Mouse (Mus musculus) liver, embryonic 11.5 days (tissue): Measurements from ENCODE around the gene Cybrd1. TPM values are rescaled to one million over a fixed set of nuclear protein-coding genes. Genes with fewer than 3 reads are reported as not detected.

ENCODE experiments used
- ATAC-seq: fragments of 200-750 bp; cut with Nextera tagmentation; replicated peaks from 2 replicates; pipeline ENCODE4 v1.8.0; 2017; ENCODE audit warnings: moderate number of reproducible peaks, mild to moderate bottlenecking, moderate TSS enrichment, moderate library complexity; ENCODE audit not compliant: low FRiP score
- DNase-seq: peaks from one replicate; pipeline ENCODE4 v3.0.0-alpha.2; 2017; ENCODE audit warnings: low spot score
- H3K27ac ChIP-seq: fragments of 300-500 bp; sonication (generic); 2 replicates; pipeline ENCODE4 v1.5.1; 2014; ENCODE audit warnings: mild to moderate bottlenecking, low read depth, low read length, control low read depth
- H3K27me3 ChIP-seq: fragments of 300-500 bp; sonication (generic); replicated peaks from 2 replicates; pipeline ENCODE4 v1.6.1; 2014; ENCODE audit warnings: low read length, mixed read lengths; ENCODE audit not compliant: control insufficient read depth, insufficient read depth
- H3K36me3 ChIP-seq: fragments of 300-500 bp; sonication (generic); 2 replicates; pipeline ENCODE4 v1.6.1; 2014; ENCODE audit warnings: mild to moderate bottlenecking, low read length, moderate library complexity, mixed read lengths; ENCODE audit not compliant: control insufficient read depth, insufficient read depth
- H3K4me1 ChIP-seq: fragments of 300-500 bp; sonication (generic); replicated peaks from 2 replicates; pipeline ENCODE4 v1.6.1; 2014; ENCODE audit warnings: low read length, mixed read lengths; ENCODE audit not compliant: control insufficient read depth, insufficient read depth
- H3K4me2 ChIP-seq: fragments of 300-500 bp; sonication (generic); 2 replicates; pipeline ENCODE4 v1.6.1; 2014; ENCODE audit warnings: mild to moderate bottlenecking, control low read depth, moderate library complexity
- H3K4me3 ChIP-seq: fragments of 300-500 bp; sonication (generic); 2 replicates; pipeline ENCODE4 v1.5.1; 2014; ENCODE audit warnings: low read depth, low read length, control low read depth
- H3K9ac ChIP-seq: fragments of 300-500 bp; sonication (generic); 2 replicates; pipeline ENCODE4 v1.6.1; 2014; ENCODE audit warnings: low read depth, low read length, control low read depth
- H3K9me3 ChIP-seq: fragments of 300-500 bp; sonication (generic); 2 replicates; pipeline ENCODE4 v1.6.1; 2016; ENCODE audit warnings: low read length, inconsistent platforms, mixed read lengths; ENCODE audit not compliant: control insufficient read depth
- WGBS: fragments of 180-500 bp; shearing (Covaris S2); extraction: QIAGEN DNeasy Blood & Tissue Kit; methylation state at CpG from one replicate; pipeline ENCODE4 v1.1.7; 2014; 5-methylcytosine and 5-hydroxymethylcytosine counted together
- polyA plus RNA-seq: library from polyadenylated mRNA; unstranded; fragments of >200 nt; fragmentation: Nextera tagmentation; extraction: Ambion mirVana; gene quantifications from 2 replicates; pipeline ENCODE4 v1.2.1, GENCODE M21; 2014

Cybrd1 gene
- polyA plus RNA-seq, 1 experiment from 2014 or later, result 0.84 TPM

- no peaks in the 10 kb centered on the region for H3K36me3 ChIP-seq
Observed at GRCm38 (mm10) chr2:71156446-71156845, 38.7 kb downstream of the Cybrd1 start.

GRCm38 (mm10) chr2:71157881-71158280 lies 40.2 kb downstream of the Cybrd1 start:
- peaks cover 11% of the 10 kb centered on the region for H3K4me1 ChIP-seq
- H3K9me3 ChIP-seq, result no peaks in the 10 kb centered on the region
- no peaks in the 10 kb centered on the region for H3K27me3 ChIP-seq
- no peak overlapping the region for H3K4me3 ChIP-seq
- no peak for DNase-seq
- no peak overlapping the region for H3K27ac ChIP-seq
- no peaks in the 10 kb centered on the region for H3K36me3 ChIP-seq
- ATAC-seq, result no peak
- no peak overlapping the region for H3K4me2 ChIP-seq
- H3K9ac ChIP-seq, result no peak overlapping the region
- WGBS, result 86% methylated on average over 8 of the region's 8 CpGs

More at GRCm38 (mm10) chr2:71156446-71156845, 38.7 kb downstream of the Cybrd1 start:
- Histone ChIP-seq H3K9me3 (no peaks in the 10 kb centered on the region), H3K27me3 (no peaks in the 10 kb centered on the region), H3K4me3 (no peak overlapping the region), H3K9ac (no peak overlapping the region), H3K4me1 (peaks cover 6% of the 10 kb centered on the region), H3K27ac (no peak overlapping the region), H3K4me2 (no peak overlapping the region)
- 86% methylated on average over 8 of the region's 8 CpGs for WGBS
- ATAC-seq (no peak), DNase-seq (no peak)

GRCm38 (mm10) chr2:71159576-71160306 lies 42.0 kb downstream of the Cybrd1 start:
- peaks cover 15% of the 10 kb centered on the region for H3K4me1 ChIP-seq
- no peak for ATAC-seq
- H3K36me3 ChIP-seq, result no peaks in the 10 kb centered on the region
- no peak overlapping the region for H3K4me3 ChIP-seq
- H3K27me3 ChIP-seq, result no peaks in the 10 kb centered on the region
- WGBS, result 82% methylated on average over 16 of the region's 16 CpGs
- H3K4me2 ChIP-seq, result peak overlapping the region; percentile 0; the same call in 1 of the 2 replicates
- no peaks in the 10 kb centered on the region for H3K9me3 ChIP-seq
- no peak for DNase-seq
- H3K9ac ChIP-seq, result no peak overlapping the region
- no peak overlapping the region for H3K27ac ChIP-seq

- H3K9ac ChIP-seq, result no peak overlapping the region
- ATAC-seq, result peak; percentile 43; the same call in 1 of the 2 replicates
- H3K4me1 ChIP-seq, result peaks cover 15% of the 10 kb centered on the region
- H3K36me3 ChIP-seq, result no peaks in the 10 kb centered on the region
- DNase-seq, result no peak
- H3K27ac ChIP-seq, result no peak overlapping the region
- WGBS, result 54% methylated on average over 11 of the region's 11 CpGs
- no peaks in the 10 kb centered on the region for H3K9me3 ChIP-seq
- no peaks in the 10 kb centered on the region for H3K27me3 ChIP-seq
- H3K4me3 ChIP-seq, result no peak overlapping the region
- H3K4me2 ChIP-seq, result peak overlapping the region; percentile 0; the same call in 1 of the 2 replicates
Observed at GRCm38 (mm10) chr2:71160307-71160861, 42.7 kb downstream of the Cybrd1 start.

GRCm38 (mm10) chr2:71161558-71161957 lies 43.8 kb downstream of the Cybrd1 start:
- WGBS, result 76% methylated on average over 7 of the region's 7 CpGs
- ATAC-seq (no peak), DNase-seq (no peak)
- H3K4me2 ChIP-seq, result no peak overlapping the region
- no peak overlapping the region for H3K4me3 ChIP-seq
- no peaks in the 10 kb centered on the region for H3K9me3 ChIP-seq
- H3K4me1 ChIP-seq, result peaks cover 15% of the 10 kb centered on the region
- H3K27ac ChIP-seq, result no peak overlapping the region
- H3K36me3 ChIP-seq, result no peaks in the 10 kb centered on the region
- no peaks in the 10 kb centered on the region for H3K27me3 ChIP-seq
- H3K9ac ChIP-seq, result no peak overlapping the region

GRCm38 (mm10) chr2:71162831-71163621 lies 45.3 kb downstream of the Cybrd1 start:
- Histone ChIP-seq H3K4me2 (peak overlapping the region; percentile 33; the same call in 1 of the 2 replicates), H3K36me3 (no peaks in the 10 kb centered on the region), H3K9ac (peak overlapping the region; percentile 17; the same call in 1 of the 2 replicates), H3K27me3 (no peaks in the 10 kb centered on the region), H3K4me1 (peaks cover 15% of the 10 kb centered on the region), H3K4me3 (no peak overlapping the region), H3K9me3 (no peaks in the 10 kb centered on the region), H3K27ac (no peak overlapping the region)
- DNase-seq (no peak), ATAC-seq (peak; percentile 79)
- WGBS, result 70% methylated on average over 25 of the region's 25 CpGs

GRCm38 (mm10) chr2:71167211-71167610 lies 49.5 kb downstream of the Cybrd1 start:
- DNase-seq (no peak), ATAC-seq (no peak)
- Histone ChIP-seq H3K4me2 (no peak overlapping the region), H3K27ac (no peak overlapping the region), H3K9me3 (no peaks in the 10 kb centered on the region), H3K4me1 (peaks cover 9% of the 10 kb centered on the region), H3K36me3 (no peaks in the 10 kb centered on the region), H3K27me3 (no peaks in the 10 kb centered on the region), H3K4me3 (no peak overlapping the region), H3K9ac (no peak overlapping the region)
- 74% methylated on average over 4 of the region's 4 CpGs for WGBS

- WGBS, result 71% methylated on average over 10 of the region's 10 CpGs
- no peak overlapping the region for H3K4me3 ChIP-seq
- H3K36me3 ChIP-seq, result no peaks in the 10 kb centered on the region
- no peaks in the 10 kb centered on the region; the same call in 1 of the 2 replicates for H3K4me1 ChIP-seq
- no peak overlapping the region for H3K4me2 ChIP-seq
- no peaks in the 10 kb centered on the region for H3K9me3 ChIP-seq
- DNase-seq (no peak), ATAC-seq (no peak)
- no peak overlapping the region for H3K27ac ChIP-seq
- no peak overlapping the region for H3K9ac ChIP-seq
- H3K27me3 ChIP-seq, result no peaks in the 10 kb centered on the region
Observed at GRCm38 (mm10) chr2:71168461-71169021, 50.8 kb downstream of the Cybrd1 start.
